In the genomic region with DNA sequence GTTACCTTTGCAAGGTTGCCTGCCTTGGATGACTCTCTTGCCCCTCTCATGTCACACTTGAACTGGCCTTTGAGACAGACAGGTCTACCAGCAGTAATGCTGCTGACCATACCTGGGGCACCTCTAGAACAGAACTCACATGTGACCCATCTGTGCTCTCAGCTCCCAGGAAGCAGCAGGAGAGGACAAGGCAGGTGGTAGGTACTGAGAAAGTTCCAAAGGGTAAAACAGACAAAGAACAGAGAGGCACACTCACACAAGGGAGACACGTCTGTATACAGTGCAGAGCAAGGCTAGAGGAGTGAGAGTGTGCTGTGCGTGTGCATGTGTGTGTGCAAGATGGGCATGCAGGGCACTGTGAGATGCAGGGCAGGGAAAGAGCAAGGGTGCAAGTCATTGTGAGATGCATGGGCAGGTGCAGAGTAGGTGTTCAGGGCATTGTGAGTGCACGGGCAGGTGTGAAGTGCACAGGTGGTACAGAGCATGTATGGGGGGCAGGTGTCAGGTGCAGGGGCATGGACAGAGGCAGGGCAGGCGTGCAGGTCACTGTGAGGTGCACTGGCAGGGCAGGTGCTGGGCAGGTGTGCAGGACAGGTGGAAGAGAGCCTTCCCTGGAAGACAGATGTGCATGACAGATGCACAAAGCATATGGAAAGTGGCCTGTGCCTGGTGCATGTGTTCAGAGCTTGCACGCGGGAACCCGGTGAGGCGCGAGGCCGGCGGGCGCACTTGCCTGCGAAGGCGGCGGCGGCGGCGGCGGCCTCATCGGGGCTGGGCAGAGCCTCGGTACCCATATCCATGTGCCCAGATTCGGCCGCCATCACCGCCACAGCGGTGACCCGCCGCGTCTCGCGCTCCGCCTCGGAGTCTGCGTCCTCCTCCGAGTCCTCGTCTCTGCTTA, we compare ENCODE assay signal across 8 mouse cellular contexts. TPM values are rescaled to one million over a fixed set of nuclear protein-coding genes. Genes with fewer than 3 reads are reported as not detected.
DNase-seq lines count a peak whose midpoint lies in the region; ATAC-seq and TF ChIP-seq lines count a peak whose summit lies in the region.

No protein-coding gene starts in this region.

- 0 out of 2 replicates have a peak, but pooled peaks cover 2% of the 10 kb centered on the region for H3K27me3 ChIP-seq in erythroblast, embryonic 14.5 days (ENCODE audit: control insufficient read depth)
- no peaks in the 10 kb centered on the region for H3K27me3 ChIP-seq in intestine, embryonic 16.5 days (replicated peaks; ENCODE audit: control insufficient read depth, insufficient read depth, low read length)
- no peaks in the 10 kb centered on the region for H3K27me3 ChIP-seq in midbrain, embryonic 12.5 days
- H3K27me3 ChIP-seq in thymus, adult 2 months (ENCODE audit: control insufficient read depth, insufficient read depth, low read length): no peaks in the 10 kb centered on the region

- H3K36me3 ChIP-seq in erythroblast, embryonic 14.5 days (ENCODE audit: control insufficient read depth): peaks cover 44% of the 10 kb centered on the region
- H3K36me3 ChIP-seq in intestine, embryonic 16.5 days (ENCODE audit: control insufficient read depth, insufficient read depth, low read length): peaks cover 8% of the 10 kb centered on the region
- peaks cover 21% of the 10 kb centered on the region for H3K36me3 ChIP-seq in midbrain, embryonic 12.5 days
- peaks cover 8% of the 10 kb centered on the region for H3K36me3 ChIP-seq in thymus, adult 2 months (ENCODE audit: control insufficient read depth, insufficient read depth, low read length)

- H3K4me2 ChIP-seq in intestine, embryonic 16.5 days (ENCODE audit: low read depth, low read length): peak overlapping the region; percentile 99
- H3K4me2 ChIP-seq in midbrain, embryonic 12.5 days (replicated peaks): peak overlapping the region; percentile 97

- peak overlapping the region; percentile 95 for H3K9ac ChIP-seq in intestine, embryonic 16.5 days (ENCODE audit: low read depth, low read length)
- peak overlapping the region; percentile 83 for H3K9ac ChIP-seq in midbrain, embryonic 12.5 days (replicated peaks)

- peak overlapping the region; percentile 55 for H3K4me3 ChIP-seq in left cerebral cortex, adult 2 months
- peak overlapping the region; percentile 85 for H3K4me3 ChIP-seq in erythroblast, embryonic 14.5 days (replicated peaks)
- H3K4me3 ChIP-seq in intestine, embryonic 16.5 days (ENCODE audit: low read length): peak overlapping the region; percentile 71
- peak overlapping the region; percentile 69 for H3K4me3 ChIP-seq in midbrain, embryonic 12.5 days
- H3K4me3 ChIP-seq in thymus, adult 2 months (ENCODE audit: control insufficient read depth, insufficient read depth, low read length): peak overlapping the region; percentile 62

- DNase-seq in left cerebral cortex, adult 2 months (ENCODE audit: extremely low spot score in 1 of 2, low spot score in 2 of 2): no peak
- DNase-seq in left cerebral cortex, postnatal 4 days: no peak
- DNase-seq in thymus, adult 2 months: peak; percentile 61
- DNase-seq in gastrocnemius, postnatal 14 days: no peak

- intact Hi-C loops in left cerebral cortex, adult 2 months (cut with DNase I): loop anchor here (5.0 kb wide), 1 partner anchor 66 kb away; a partner anchor contains a TSS
- intact Hi-C loops in left cerebral cortex, postnatal 4 days (cut with DNase I): no loop called here
- intact Hi-C loops in gastrocnemius, postnatal 14 days (cut with DNase I; ENCODE audit: low total_unique reads): no loop called here

- TF ChIP-seq POLR2A in thymus, adult 2 months (IDR thresholded peaks at IDR 0.05; ENCODE audit: control insufficient read depth, extremely low read depth, insufficient read depth, low read length, poor library complexity): no peak

- peak; percentile 9 for ATAC-seq in activated CD4-positive, CD25-positive, alpha-beta regulatory T cell, adult 4 months
- ATAC-seq in intestine, embryonic 16.5 days: peak; percentile 21
- peak; percentile 14 for ATAC-seq in midbrain, embryonic 12.5 days (ENCODE audit: low FRiP score, low read depth)

- TF ChIP-seq CTCF in left cerebral cortex, adult 2 months (IDR thresholded peaks at IDR 0.05): no peak
- TF ChIP-seq CTCF in thymus, adult 2 months (IDR thresholded peaks at IDR 0.05; ENCODE audit: borderline replicate concordance, control insufficient read depth, extremely low read depth, insufficient read depth, low read length, poor library complexity): no peak

- 2% methylated on average over 35 of the region's 35 CpGs for WGBS in intestine, embryonic 16.5 days
- 5% methylated on average over 34 of the region's 35 CpGs for WGBS in midbrain, embryonic 12.5 days
- 9% methylated on average over 35 of the region's 35 CpGs for WGBS in thymus, adult 2 months

- H3K9me3 ChIP-seq in erythroblast, embryonic 14.5 days (ENCODE audit: control insufficient read depth, low read length): no peaks in the 10 kb centered on the region
- no peaks in the 10 kb centered on the region for H3K9me3 ChIP-seq in intestine, embryonic 16.5 days (ENCODE audit: control insufficient read depth, low read length)
- no peaks in the 10 kb centered on the region for H3K9me3 ChIP-seq in midbrain, embryonic 12.5 days

- H3K4me1 ChIP-seq in erythroblast, embryonic 14.5 days (ENCODE audit: control insufficient read depth): peaks cover 53% of the 10 kb centered on the region
- peaks cover 20% of the 10 kb centered on the region for H3K4me1 ChIP-seq in intestine, embryonic 16.5 days (ENCODE audit: control insufficient read depth, insufficient read depth, low read length)
- H3K4me1 ChIP-seq in midbrain, embryonic 12.5 days: peaks cover 33% of the 10 kb centered on the region
- H3K4me1 ChIP-seq in thymus, adult 2 months (replicated peaks; ENCODE audit: control insufficient read depth, insufficient read depth, low read length): peaks cover 12% of the 10 kb centered on the region

- H3K27ac ChIP-seq in left cerebral cortex, adult 2 months: peak overlapping the region; percentile 100
- peak overlapping the region; percentile 100 for H3K27ac ChIP-seq in intestine, embryonic 16.5 days (ENCODE audit: low read length)
- H3K27ac ChIP-seq in midbrain, embryonic 12.5 days (replicated peaks): peak overlapping the region; percentile 98
- no peak overlapping the region for H3K27ac ChIP-seq in thymus, adult 2 months (ENCODE audit: control insufficient read depth, insufficient read depth, low read length)

RNA-seq across cellular contexts. Expression of a gene that starts 0.7 kb away (rescaled TPM):
- 10 to 100 TPM; 63.1 to 63.8 TPM for total RNA-seq in left cerebral cortex, adult 2 months (2021)
- 100 to 1,000 TPM; 246 to 267 TPM for total RNA-seq in left cerebral cortex, postnatal 4 days (2021)
- 10 to 100 TPM; 17.1 to 22.5 TPM for polyA plus RNA-seq in activated CD4-positive, CD25-positive, alpha-beta regulatory T cell, adult 4 months (2017; shearing (Covaris generic))
- 7.6 and 8.1 TPM in 2 replicates for polyA plus RNA-seq in erythroblast, embryonic 14.5 days (2012)
- polyA plus RNA-seq in intestine, embryonic 16.5 days (2015; fragmentation: Nextera tagmentation; extraction: Ambion mirVana): 61.0 and 64.4 TPM in 2 replicates
- 85.9 and 88.3 TPM in 2 replicates for polyA plus RNA-seq in midbrain, embryonic 12.5 days (2016; fragmentation: Nextera tagmentation; extraction: Ambion mirVana)
- polyA plus RNA-seq in thymus, adult 2 months (2012; rRNA removed): 34.9 and 40.2 TPM in 2 replicates
- total RNA-seq in gastrocnemius, postnatal 14 days (2021): 10 to 100 TPM; 15.5 to 18.9 TPM

RNA-seq across cellular contexts. Expression of a gene that starts 0.7 kb away (rescaled TPM):
- total RNA-seq in left cerebral cortex, adult 2 months (2021): 10 to 100 TPM; 33.3 to 34.9 TPM
- 10 to 100 TPM; 21.1 to 21.9 TPM for total RNA-seq in left cerebral cortex, postnatal 4 days (2021)
- polyA plus RNA-seq in activated CD4-positive, CD25-positive, alpha-beta regulatory T cell, adult 4 months (2017; shearing (Covaris generic)): 10 to 100 TPM; 30.4 to 31.2 TPM
- polyA plus RNA-seq in erythroblast, embryonic 14.5 days (2012): 4.6 TPM in 2 replicates
- 32.4 and 34.2 TPM in 2 replicates for polyA plus RNA-seq in intestine, embryonic 16.5 days (2015; fragmentation: Nextera tagmentation; extraction: Ambion mirVana)
- polyA plus RNA-seq in midbrain, embryonic 12.5 days (2016; fragmentation: Nextera tagmentation; extraction: Ambion mirVana): 64.9 and 68.9 TPM in 2 replicates
- polyA plus RNA-seq in thymus, adult 2 months (2012; rRNA removed): 78.1 and 81.8 TPM in 2 replicates
- 10 to 100 TPM in 1 of 2 experiments, 1 to 10 TPM in 1; 9.1 to 11.1 TPM for total RNA-seq in gastrocnemius, postnatal 14 days (2021)

RNA-seq across cellular contexts. Expression of a gene that starts 11.9 kb away (rescaled TPM):
- total RNA-seq in left cerebral cortex, adult 2 months (2021): 1 to 10 TPM; 3.6 to 5.3 TPM
- under 1 TPM; 0.86 to 0.97 TPM for total RNA-seq in left cerebral cortex, postnatal 4 days (2021)
- not detected for polyA plus RNA-seq in activated CD4-positive, CD25-positive, alpha-beta regulatory T cell, adult 4 months (2017; shearing (Covaris generic))
- polyA plus RNA-seq in erythroblast, embryonic 14.5 days (2012): 0.05 and 0.09 TPM in 2 replicates
- 191 and 214 TPM in 2 replicates for polyA plus RNA-seq in intestine, embryonic 16.5 days (2015; fragmentation: Nextera tagmentation; extraction: Ambion mirVana)
- 0.86 and 1.4 TPM in 2 replicates for polyA plus RNA-seq in midbrain, embryonic 12.5 days (2016; fragmentation: Nextera tagmentation; extraction: Ambion mirVana)
- polyA plus RNA-seq in thymus, adult 2 months (2012; rRNA removed): 20.2 and 25.4 TPM in 2 replicates
- total RNA-seq in gastrocnemius, postnatal 14 days (2021): 1 to 10 TPM; 1.8 to 3.3 TPM

RNA-seq across cellular contexts. Expression of a gene that starts 35.0 kb away (rescaled TPM):
- total RNA-seq in left cerebral cortex, adult 2 months (2021): under 1 TPM; 0.27 to 0.44 TPM
- total RNA-seq in left cerebral cortex, postnatal 4 days (2021): under 1 TPM; 0.48 to 0.54 TPM
- not detected for polyA plus RNA-seq in activated CD4-positive, CD25-positive, alpha-beta regulatory T cell, adult 4 months (2017; shearing (Covaris generic))
- not detected in 2 replicates for polyA plus RNA-seq in erythroblast, embryonic 14.5 days (2012)
- polyA plus RNA-seq in intestine, embryonic 16.5 days (2015; fragmentation: Nextera tagmentation; extraction: Ambion mirVana): 0.23 and 0.48 TPM in 2 replicates
- 0.39 and 0.68 TPM in 2 replicates for polyA plus RNA-seq in midbrain, embryonic 12.5 days (2016; fragmentation: Nextera tagmentation; extraction: Ambion mirVana)
- polyA plus RNA-seq in thymus, adult 2 months (2012; rRNA removed): 0.18 and 0.47 TPM in 2 replicates
- total RNA-seq in gastrocnemius, postnatal 14 days (2021): under 1 TPM; 0.31 to 0.33 TPM

RNA-seq across cellular contexts. Expression of a gene that starts 47.9 kb away (rescaled TPM):
- not detected for total RNA-seq in left cerebral cortex, adult 2 months (2021)
- total RNA-seq in left cerebral cortex, postnatal 4 days (2021): under 1 TPM; 0.62 to 0.86 TPM
- polyA plus RNA-seq in activated CD4-positive, CD25-positive, alpha-beta regulatory T cell, adult 4 months (2017; shearing (Covaris generic)): not detected
- polyA plus RNA-seq in erythroblast, embryonic 14.5 days (2012): not detected in 2 replicates
- 304 and 334 TPM in 2 replicates for polyA plus RNA-seq in intestine, embryonic 16.5 days (2015; fragmentation: Nextera tagmentation; extraction: Ambion mirVana)
- 0.64 and 1.3 TPM in 2 replicates for polyA plus RNA-seq in midbrain, embryonic 12.5 days (2016; fragmentation: Nextera tagmentation; extraction: Ambion mirVana)
- polyA plus RNA-seq in thymus, adult 2 months (2012; rRNA removed): 10.3 and 10.6 TPM in 2 replicates
- 1 to 10 TPM in 1 of 2 experiments, under 1 TPM in 1; 0.92 to 1.0 TPM for total RNA-seq in gastrocnemius, postnatal 14 days (2021)
